Mouse (Mus musculus) embryonic facial prominence, embryonic 13.5 days (tissue): Measurements from ENCODE around the gene Nav1. TPM values are rescaled to one million over a fixed set of nuclear protein-coding genes. Genes with fewer than 3 reads are reported as not detected.

Source experiments
- ATAC-seq: fragments of 200-750 bp; cut with Nextera tagmentation; 2 replicates; pipeline ENCODE4 v1.8.0; 2017; ENCODE audit warnings: low read depth; ENCODE audit not compliant: insufficient number of reproducible peaks, insufficient read depth, low FRiP score, low TSS enrichment
- H3K27ac ChIP-seq: fragments of 300-500 bp; sonication (generic); 2 replicates; pipeline ENCODE4 v1.5.1; 2015; ENCODE audit warnings: moderate library complexity, mild to moderate bottlenecking, inconsistent platforms
- H3K27me3 ChIP-seq: fragments of 300-500 bp; sonication (generic); 2 replicates; pipeline ENCODE4 v1.6.1; 2015; ENCODE audit warnings: mild to moderate bottlenecking, inconsistent platforms
- H3K36me3 ChIP-seq: fragments of 300-500 bp; sonication (generic); 2 replicates; pipeline ENCODE4 v1.6.1; 2015; ENCODE audit warnings: mild to moderate bottlenecking, inconsistent platforms
- H3K4me1 ChIP-seq: fragments of 300-500 bp; sonication (generic); 2 replicates; pipeline ENCODE4 v1.6.1; 2015; ENCODE audit warnings: inconsistent platforms
- H3K4me2 ChIP-seq: fragments of 300-500 bp; sonication (generic); 2 replicates; pipeline ENCODE4 v1.6.1; 2015; ENCODE audit warnings: moderate library complexity, mild to moderate bottlenecking, inconsistent platforms
- H3K4me3 ChIP-seq: fragments of 300-500 bp; sonication (generic); 2 replicates; pipeline ENCODE4 v1.5.1; 2015; ENCODE audit warnings: mild to moderate bottlenecking, inconsistent platforms
- H3K9ac ChIP-seq: fragments of 300-500 bp; sonication (generic); 2 replicates; pipeline ENCODE4 v1.6.1; 2015; ENCODE audit warnings: mild to moderate bottlenecking, inconsistent platforms
- H3K9me3 ChIP-seq: fragments of 300-500 bp; sonication (generic); 2 replicates; pipeline ENCODE4 v1.6.1; 2016; ENCODE audit warnings: inconsistent platforms
- WGBS: fragments of 180-500 bp; shearing (Covaris S2); methylation state at CpG from one replicate; pipeline ENCODE4 v1.1.7; 2015; ENCODE audit warnings: mixed read lengths; 5-methylcytosine and 5-hydroxymethylcytosine counted together
- polyA plus RNA-seq: library from polyadenylated mRNA; unstranded; fragments of >200 nt; fragmentation: Nextera tagmentation; extraction: Ambion mirVana; gene quantifications from 2 replicates; pipeline ENCODE4 v1.2.1, GENCODE M21; 2015

Gene Nav1
- polyA plus RNA-seq, 1 experiment from 2014 or later = 11.6 TPM

- Histone ChIP-seq H3K4me3 (no peak overlapping the region), H3K27me3 (no peaks in the 10 kb centered on the region), H3K27ac (no peak overlapping the region), H3K9ac (0 out of 2 replicates have a peak overlapping the region, but pooled peaks have one; percentile 0), H3K4me1 (peaks cover 7% of the 10 kb centered on the region; the same call in 1 of the 2 replicates), H3K36me3 (peaks cover 16% of the 10 kb centered on the region), H3K9me3 (no peaks in the 10 kb centered on the region), H3K4me2 (no peak overlapping the region)
- WGBS = 59% methylated on average over 10 of the region's 10 CpGs
- ATAC-seq = no peak
Observed at GRCm38 (mm10) chr1:135531081-135531480, 76.0 kb downstream of the Nav1 start.

- H3K4me1 ChIP-seq = peaks cover 15% of the 10 kb centered on the region
- peaks cover 4% of the 10 kb centered on the region for H3K36me3 ChIP-seq
- ATAC-seq = no peak
- H3K9ac ChIP-seq = no peak overlapping the region
- H3K27ac ChIP-seq = no peak overlapping the region
- H3K27me3 ChIP-seq = no peaks in the 10 kb centered on the region
- no peak overlapping the region for H3K4me2 ChIP-seq
- H3K4me3 ChIP-seq = no peak overlapping the region
- no peaks in the 10 kb centered on the region for H3K9me3 ChIP-seq
- WGBS = 48% methylated on average over 4 of the region's 4 CpGs
Observed at GRCm38 (mm10) chr1:135524518-135524860, 82.6 kb downstream of the Nav1 start.

- ATAC-seq = 0 out of 2 replicates have a peak, but pooled peaks have one; percentile 56
- H3K4me3 ChIP-seq = no peak overlapping the region
- no peak overlapping the region for H3K9ac ChIP-seq
- H3K27ac ChIP-seq = no peak overlapping the region
- WGBS = 42% methylated on average over 12 of the region's 12 CpGs
- H3K36me3 ChIP-seq = peaks cover 4% of the 10 kb centered on the region
- no peaks in the 10 kb centered on the region for H3K9me3 ChIP-seq
- H3K27me3 ChIP-seq = no peaks in the 10 kb centered on the region
- no peak overlapping the region for H3K4me2 ChIP-seq
- peaks cover 15% of the 10 kb centered on the region for H3K4me1 ChIP-seq
Observed at GRCm38 (mm10) chr1:135523780-135524517, 83.1 kb downstream of the Nav1 start.

- Histone ChIP-seq H3K36me3 (peaks cover 4% of the 10 kb centered on the region), H3K4me3 (no peak overlapping the region), H3K27ac (no peak overlapping the region), H3K27me3 (no peaks in the 10 kb centered on the region), H3K4me2 (no peak overlapping the region), H3K9ac (no peak overlapping the region), H3K4me1 (peaks cover 15% of the 10 kb centered on the region), H3K9me3 (no peaks in the 10 kb centered on the region)
- no peak for ATAC-seq
- 72% methylated on average over 2 of the region's 2 CpGs for WGBS
Observed at GRCm38 (mm10) chr1:135523344-135523743, 83.8 kb downstream of the Nav1 start.

GRCm38 (mm10) chr1:135520550-135521168 is 86.4 kb downstream of the Nav1 start:
- H3K4me3 ChIP-seq = no peak overlapping the region
- no peak for ATAC-seq
- peaks cover 34% of the 10 kb centered on the region for H3K4me1 ChIP-seq
- 67% methylated on average over 13 of the region's 13 CpGs for WGBS
- H3K36me3 ChIP-seq = no peaks in the 10 kb centered on the region
- no peaks in the 10 kb centered on the region for H3K9me3 ChIP-seq
- no peaks in the 10 kb centered on the region for H3K27me3 ChIP-seq
- no peak overlapping the region for H3K9ac ChIP-seq
- no peak overlapping the region for H3K4me2 ChIP-seq
- H3K27ac ChIP-seq = no peak overlapping the region

- ATAC-seq = no peak
- no peaks in the 10 kb centered on the region for H3K9me3 ChIP-seq
- no peak overlapping the region for H3K4me3 ChIP-seq
- H3K27ac ChIP-seq = no peak overlapping the region
- H3K36me3 ChIP-seq = no peaks in the 10 kb centered on the region
- no peaks in the 10 kb centered on the region for H3K27me3 ChIP-seq
- no peak overlapping the region for H3K9ac ChIP-seq
- peaks cover 41% of the 10 kb centered on the region for H3K4me1 ChIP-seq
- no peak overlapping the region for H3K4me2 ChIP-seq
- 50% methylated on average over 5 of the region's 5 CpGs for WGBS
Observed at GRCm38 (mm10) chr1:135518661-135519060, 88.4 kb downstream of the Nav1 start.

GRCm38 (mm10) chr1:135517469-135517868 is 89.6 kb downstream of the Nav1 start:
- Histone ChIP-seq H3K36me3 (no peaks in the 10 kb centered on the region), H3K4me2 (no peak overlapping the region), H3K9ac (no peak overlapping the region), H3K9me3 (no peaks in the 10 kb centered on the region), H3K4me3 (no peak overlapping the region), H3K4me1 (peaks cover 36% of the 10 kb centered on the region), H3K27ac (no peak overlapping the region), H3K27me3 (no peaks in the 10 kb centered on the region)
- ATAC-seq = no peak
- WGBS = 74% methylated on average over 6 of the region's 6 CpGs

GRCm38 (mm10) chr1:135516511-135517305 is 90.4 kb downstream of the Nav1 start:
- H3K4me3 ChIP-seq = no peak overlapping the region
- H3K9ac ChIP-seq = no peak overlapping the region
- ATAC-seq = no peak
- H3K4me1 ChIP-seq = peaks cover 36% of the 10 kb centered on the region
- WGBS = 71% methylated on average over 10 of the region's 10 CpGs
- H3K4me2 ChIP-seq = no peak overlapping the region
- H3K27ac ChIP-seq = no peak overlapping the region
- no peaks in the 10 kb centered on the region for H3K27me3 ChIP-seq
- H3K36me3 ChIP-seq = no peaks in the 10 kb centered on the region
- no peaks in the 10 kb centered on the region for H3K9me3 ChIP-seq

- Histone ChIP-seq H3K4me3 (no peak overlapping the region), H3K9me3 (no peaks in the 10 kb centered on the region), H3K9ac (no peak overlapping the region), H3K27ac (no peak overlapping the region), H3K36me3 (no peaks in the 10 kb centered on the region), H3K4me2 (no peak overlapping the region), H3K4me1 (peaks cover 41% of the 10 kb centered on the region), H3K27me3 (no peaks in the 10 kb centered on the region)
- ATAC-seq = no peak
- WGBS = 63% methylated on average over 12 of the region's 12 CpGs
Observed at GRCm38 (mm10) chr1:135515633-135516238, 91.4 kb downstream of the Nav1 start.

- H3K4me2 ChIP-seq = no peak overlapping the region
- no peak for ATAC-seq
- H3K27me3 ChIP-seq = no peaks in the 10 kb centered on the region
- H3K9me3 ChIP-seq = no peaks in the 10 kb centered on the region
- no peaks in the 10 kb centered on the region for H3K36me3 ChIP-seq
- no peak overlapping the region for H3K27ac ChIP-seq
- H3K9ac ChIP-seq = no peak overlapping the region
- H3K4me3 ChIP-seq = no peak overlapping the region
- H3K4me1 ChIP-seq = peaks cover 44% of the 10 kb centered on the region
- WGBS = 65% methylated on average over 9 of the region's 9 CpGs
Observed at GRCm38 (mm10) chr1:135514913-135515632, 92.0 kb downstream of the Nav1 start.

GRCm38 (mm10) chr1:135514046-135514445 is 93.0 kb downstream of the Nav1 start:
- ATAC-seq = no peak
- no peak overlapping the region for H3K4me2 ChIP-seq
- H3K9ac ChIP-seq = no peak overlapping the region

More at GRCm38 (mm10) chr1:135514046-135514445, 93.0 kb downstream of the Nav1 start:
- no peaks in the 10 kb centered on the region for H3K36me3 ChIP-seq
- H3K27ac ChIP-seq = no peak overlapping the region
- no peaks in the 10 kb centered on the region for H3K9me3 ChIP-seq
- peaks cover 54% of the 10 kb centered on the region for H3K4me1 ChIP-seq
- no peaks in the 10 kb centered on the region; the same call in 1 of the 2 replicates for H3K27me3 ChIP-seq
- WGBS = 76% methylated on average over 4 of the region's 4 CpGs
- no peak overlapping the region for H3K4me3 ChIP-seq
